Mouse (Mus musculus) lung, embryonic 16.5 days (tissue): ENCODE data around the gene Gm13277. TPM values are rescaled to one million over a fixed set of nuclear protein-coding genes. Genes with fewer than 3 reads are reported as not detected.
"Not testable (repeated sequence)": the region's sequence is repeated elsewhere in the genome, so short reads cannot be mapped to it uniquely, and the experiment has no call there.

Experiments
- ATAC-seq: fragments of 200-750 bp; cut with Nextera tagmentation; 2 replicates; pipeline ENCODE4 v1.8.0; 2017; ENCODE audit warnings: low read depth, mild to moderate bottlenecking, moderate library complexity
- H3K27ac ChIP-seq: fragments of 300-500 bp; sonication (generic); 2 replicates; pipeline ENCODE4 v1.5.1; 2014; ENCODE audit warnings: mild to moderate bottlenecking, control low read depth, low read length
- H3K27me3 ChIP-seq: fragments of 300-500 bp; sonication (generic); 2 replicates; pipeline ENCODE4 v1.6.1; 2014; ENCODE audit warnings: low read depth, low read length, mixed read lengths; ENCODE audit not compliant: control insufficient read depth, insufficient read depth
- H3K36me3 ChIP-seq: fragments of 300-500 bp; sonication (generic); 2 replicates; pipeline ENCODE4 v1.6.1; 2014; ENCODE audit warnings: low read length; ENCODE audit not compliant: control insufficient read depth, insufficient read depth
- H3K4me1 ChIP-seq: fragments of 300-500 bp; sonication (generic); replicated peaks from 2 replicates; pipeline ENCODE4 v1.6.1; 2014; ENCODE audit warnings: low read length, mixed read lengths; ENCODE audit not compliant: control insufficient read depth, insufficient read depth
- H3K4me2 ChIP-seq: fragments of 300-500 bp; sonication (generic); 2 replicates; pipeline ENCODE4 v1.6.1; 2014; ENCODE audit warnings: low read depth, low read length, control low read depth
- H3K4me3 ChIP-seq: fragments of 300-500 bp; sonication (generic); 2 replicates; pipeline ENCODE4 v1.5.1; 2014; ENCODE audit warnings: mild to moderate bottlenecking, low read length, control low read depth
- H3K9ac ChIP-seq: fragments of 300-500 bp; sonication (generic); 2 replicates; pipeline ENCODE4 v1.6.1; 2014; ENCODE audit warnings: low read length, control low read depth
- H3K9me3 ChIP-seq: fragments of 300-500 bp; sonication (generic); 2 replicates; pipeline ENCODE4 v1.6.1; 2016; ENCODE audit warnings: low read length; ENCODE audit not compliant: control insufficient read depth
- WGBS: fragments of 180-500 bp; shearing (Covaris S2); extraction: QIAGEN DNeasy Blood & Tissue Kit; methylation state at CpG from one replicate; pipeline ENCODE4 v1.1.7; 2014; 5-methylcytosine and 5-hydroxymethylcytosine counted together
- polyA plus RNA-seq: library from polyadenylated mRNA; unstranded; fragments of >200 nt; fragmentation: Nextera tagmentation; extraction: Ambion mirVana; gene quantifications from 2 replicates; pipeline ENCODE4 v1.2.1, GENCODE M21; 2015

The Gm13277 gene
- polyA plus RNA-seq, 1 experiment from 2014 or later, result not detected

DNA sequence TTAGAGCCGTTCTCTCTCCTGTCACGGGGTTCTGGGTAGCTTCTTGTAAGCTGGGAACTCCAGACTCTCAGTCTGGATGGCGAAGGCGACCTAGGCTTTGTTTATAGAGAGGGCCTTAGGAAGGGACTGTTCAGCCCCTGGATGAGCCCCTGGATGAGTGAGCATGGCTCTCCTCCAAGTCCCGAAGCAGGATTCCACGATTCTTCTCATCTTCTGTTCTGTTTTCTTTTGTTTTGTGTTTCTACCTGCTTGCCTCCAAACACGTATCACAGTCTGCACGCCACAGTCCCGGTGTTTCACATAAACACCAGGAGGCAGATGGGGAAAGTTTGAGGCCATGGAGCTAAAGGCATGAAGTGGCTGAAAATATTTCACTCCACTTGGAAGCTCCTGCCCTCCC is 29.7 kb upstream of the Gm13277 start:
- H3K4me3 ChIP-seq, H3K4me2 ChIP-seq, ATAC-seq, H3K27ac ChIP-seq, H3K4me1 ChIP-seq, H3K27me3 ChIP-seq, H3K9ac ChIP-seq, H3K36me3 ChIP-seq, H3K9me3 ChIP-seq: not testable (repeated sequence)
- 84% methylated on average over 7 of the region's 9 CpGs for WGBS

- ATAC-seq, H3K27ac ChIP-seq, H3K9me3 ChIP-seq, H3K27me3 ChIP-seq, H3K4me1 ChIP-seq, H3K36me3 ChIP-seq: not testable (repeated sequence)
- 20% methylated on average over 8 of the region's 14 CpGs for WGBS
- 0 out of 2 replicates have a peak within 1 kb of the TSS, but pooled peaks have one; percentile 32 for H3K9ac ChIP-seq
- H3K4me3 ChIP-seq, result peak within 1 kb of the TSS; percentile 29
- peak within 1 kb of the TSS; percentile 40 for H3K4me2 ChIP-seq
These were observed 28.7 kb upstream of the Gm13277 start, which contains the start of gene Gm13283 for GRCm38 (mm10) chr4:88759610-88760268. Gm13283 (plus strand) TSS chr4:88760119.

GRCm38 (mm10) chr4:88760431-88760830 is 28.0 kb upstream of the Gm13277 start:
- 0 out of 2 replicates have a peak overlapping the region, but pooled peaks have one; percentile 32 for H3K9ac ChIP-seq
- under 1% methylated on average over 20 of the region's 28 CpGs for WGBS
- H3K4me1 ChIP-seq, H3K36me3 ChIP-seq, H3K27me3 ChIP-seq, ATAC-seq, H3K27ac ChIP-seq, H3K9me3 ChIP-seq: not testable (repeated sequence)
- peak overlapping the region; percentile 40 for H3K4me2 ChIP-seq
- peak overlapping the region; percentile 29 for H3K4me3 ChIP-seq

GRCm38 (mm10) chr4:88761776-88762175 is 26.7 kb upstream of the Gm13277 start:
- H3K36me3 ChIP-seq, ATAC-seq, H3K4me3 ChIP-seq, H3K27ac ChIP-seq, H3K9me3 ChIP-seq, H3K27me3 ChIP-seq, H3K4me2 ChIP-seq, H3K4me1 ChIP-seq, H3K9ac ChIP-seq: not testable (repeated sequence)
- WGBS, result 67% methylated on average over 6 of the region's 8 CpGs

GRCm38 (mm10) chr4:88762341-88762740 is 26.1 kb upstream of the Gm13277 start:
- not testable (repeated sequence) for H3K9ac ChIP-seq, H3K27me3 ChIP-seq, H3K27ac ChIP-seq, H3K4me2 ChIP-seq, H3K36me3 ChIP-seq, ATAC-seq, H3K9me3 ChIP-seq, H3K4me3 ChIP-seq, H3K4me1 ChIP-seq
- WGBS, result 48% methylated on average over 8 of the region's 9 CpGs

- H3K9me3 ChIP-seq, H3K36me3 ChIP-seq, H3K4me1 ChIP-seq, H3K27me3 ChIP-seq, ATAC-seq: not testable (repeated sequence)
- Histone ChIP-seq H3K4me3 (peak overlapping the region; percentile 32), H3K27ac (peak overlapping the region; percentile 63; the same call in 1 of the 2 replicates), H3K9ac (peak overlapping the region; percentile 28; the same call in 1 of the 2 replicates), H3K4me2 (peak overlapping the region; percentile 43)
- WGBS, result 2% methylated on average over 23 of the region's 42 CpGs
These were observed 24.9 kb upstream of the Gm13277 start for GRCm38 (mm10) chr4:88763384-88764018.

DNA sequence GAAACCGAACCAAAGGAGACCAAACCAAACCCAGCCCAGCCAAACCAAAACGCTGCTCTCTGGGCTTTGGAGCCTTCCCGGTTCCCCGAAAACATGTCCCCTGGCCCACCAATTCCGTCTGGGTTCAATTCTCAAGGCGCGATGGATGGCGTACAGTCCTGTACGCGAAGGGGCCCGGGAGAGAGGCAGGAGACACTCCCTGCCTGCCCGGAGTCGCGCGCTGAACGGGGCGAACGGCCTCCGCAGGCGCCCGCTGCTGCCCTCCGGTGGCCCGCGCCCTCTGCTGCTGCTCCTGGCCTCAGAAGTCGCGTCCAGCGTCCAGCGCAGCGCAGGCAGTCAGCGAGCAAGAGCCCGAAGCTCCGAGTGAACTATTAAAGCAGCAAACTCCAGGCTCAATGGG is 14.9 kb upstream of the Gm13277 start, which contains the start of gene Gm13290:
Gm13290 (plus strand) TSS at position 301 of the 400 bp plus-strand sequence.
- not testable (repeated sequence) for H3K4me1 ChIP-seq, H3K27ac ChIP-seq, H3K27me3 ChIP-seq, H3K36me3 ChIP-seq, H3K9ac ChIP-seq, ATAC-seq, H3K9me3 ChIP-seq, H3K4me2 ChIP-seq, H3K4me3 ChIP-seq
- no CpG with 5 or more reads among the region's 32 CpGs for WGBS

DNA sequence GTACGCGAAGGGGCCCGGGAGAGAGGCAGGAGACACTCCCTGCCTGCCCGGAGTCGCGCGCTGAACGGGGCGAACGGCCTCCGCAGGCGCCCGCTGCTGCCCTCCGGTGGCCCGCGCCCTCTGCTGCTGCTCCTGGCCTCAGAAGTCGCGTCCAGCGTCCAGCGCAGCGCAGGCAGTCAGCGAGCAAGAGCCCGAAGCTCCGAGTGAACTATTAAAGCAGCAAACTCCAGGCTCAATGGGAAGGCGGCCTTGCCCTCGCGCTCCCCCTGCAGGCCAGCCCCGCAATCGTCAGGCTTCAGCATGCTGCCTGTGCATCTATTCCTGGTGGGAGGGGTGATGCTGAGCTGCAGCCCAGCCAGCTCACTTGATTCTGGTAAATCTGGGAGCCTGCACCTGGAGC is 11.8 kb upstream of the Gm13277 start, which contains the start of gene Gm13289:
Gm13289 (plus strand) TSS at position 301 of the 400 bp plus-strand sequence.
- H3K4me1 ChIP-seq, H3K4me3 ChIP-seq, H3K9me3 ChIP-seq, H3K27ac ChIP-seq, H3K9ac ChIP-seq, H3K36me3 ChIP-seq, H3K27me3 ChIP-seq, ATAC-seq, H3K4me2 ChIP-seq: not testable (repeated sequence)
- WGBS, result no CpG with 5 or more reads among the region's 29 CpGs

- H3K9ac ChIP-seq, H3K4me3 ChIP-seq, H3K27me3 ChIP-seq, H3K4me1 ChIP-seq, H3K4me2 ChIP-seq, ATAC-seq, H3K27ac ChIP-seq, H3K36me3 ChIP-seq, H3K9me3 ChIP-seq: not testable (repeated sequence)
- WGBS, result no CpG with 5 or more reads among the region's 29 CpGs
These were observed 8.9 kb upstream of the Gm13277 start, which contains the start of gene Gm13272 for GRCm38 (mm10) chr4:88779550-88779949. Gm13272 (plus strand) TSS chr4:88779850.
